Mouse (Mus musculus) adrenal gland, postnatal 14 days (tissue): ENCODE results near the gene Ptprq. TPM values are rescaled to one million over a fixed set of nuclear protein-coding genes. Genes with fewer than 3 reads are reported as not detected.

ENCODE experiments used
- DNase-seq: peaks from one replicate; pipeline ENCODE4 v3.0.0; 2021; ENCODE audit warnings: mixed read lengths
- total RNA-seq: library from RNA; stranded (reverse); gene quantifications from 2 replicates; pipeline ENCODE4 v1.2.3, GENCODE M21; 2021

Ptprq gene
- total RNA-seq, 1 experiment from 2014 or later = 0.19 TPM

- no peak for DNase-seq
Measured at GRCm38 (mm10) chr10:107628104-107628503, 91.7 kb downstream of the Ptprq start.

GRCm38 (mm10) chr10:107626648-107627047 is 93.2 kb downstream of the Ptprq start:
- no peak for DNase-seq

- DNase-seq = no peak
Measured at GRCm38 (mm10) chr10:107624211-107624610, 95.6 kb downstream of the Ptprq start.

GRCm38 (mm10) chr10:107615460-107615859 is 104.4 kb downstream of the Ptprq start:
- no peak for DNase-seq

GRCm38 (mm10) chr10:107601371-107601770 is 118.5 kb downstream of the Ptprq start:
- DNase-seq = no peak

GRCm38 (mm10) chr10:107583360-107583759 is 136.5 kb downstream of the Ptprq start:
- no peak for DNase-seq

GRCm38 (mm10) chr10:107569044-107569443 is 150.8 kb downstream of the Ptprq start:
- DNase-seq = no peak

GRCm38 (mm10) chr10:107568261-107568660 is 151.6 kb downstream of the Ptprq start:
- no peak for DNase-seq

- DNase-seq = no peak
Measured at GRCm38 (mm10) chr10:107562875-107563274, 157.0 kb downstream of the Ptprq start.

GRCm38 (mm10) chr10:107560881-107561280 is 159.0 kb downstream of the Ptprq start:
- no peak for DNase-seq

GRCm38 (mm10) chr10:107543026-107543425 is 176.8 kb downstream of the Ptprq start:
- no peak for DNase-seq

- DNase-seq = no peak
Measured at GRCm38 (mm10) chr10:107528758-107529157, 191.1 kb downstream of the Ptprq start.

GRCm38 (mm10) chr10:107519216-107519615 is 200.6 kb downstream of the Ptprq start:
- DNase-seq = no peak

GRCm38 (mm10) chr10:107516641-107517040 is 203.2 kb downstream of the Ptprq start:
- no peak for DNase-seq

- DNase-seq = no peak
Measured at GRCm38 (mm10) chr10:107514735-107515134, 205.1 kb downstream of the Ptprq start.

- no peak for DNase-seq
Measured at GRCm38 (mm10) chr10:107506397-107506796, 213.5 kb downstream of the Ptprq start.

- no peak for DNase-seq
Measured at GRCm38 (mm10) chr10:107503430-107503829, 216.4 kb downstream of the Ptprq start.

- no peak for DNase-seq
Measured at GRCm38 (mm10) chr10:107502193-107502592, 217.7 kb downstream of the Ptprq start.

- no peak for DNase-seq
Measured at GRCm38 (mm10) chr10:107499656-107500055, 220.2 kb downstream of the Ptprq start.

GRCm38 (mm10) chr10:107496402-107496801 is 223.4 kb downstream of the Ptprq start:
- DNase-seq = no peak

GRCm38 (mm10) chr10:107494568-107494967 is 225.3 kb downstream of the Ptprq start, which contains the start of gene Myf6:
Gene Myf6 (minus strand): TSS chr10:107494737.
- DNase-seq = no peak

GRCm38 (mm10) chr10:107493580-107494474 is 226.0 kb downstream of the Ptprq start:
- DNase-seq = no peak

- no peak for DNase-seq
Measured at GRCm38 (mm10) chr10:107492867-107493579, 226.8 kb downstream of the Ptprq start.
